Mouse (Mus musculus) neural tube, embryonic 11.5 days (tissue): ENCODE data around the gene Lclat1. TPM values are rescaled to one million over a fixed set of nuclear protein-coding genes. Genes with fewer than 3 reads are reported as not detected.

ENCODE experiments used
- ATAC-seq: fragments of 200-750 bp; cut with Nextera tagmentation; 2 replicates; pipeline ENCODE4 v1.8.0; 2017; ENCODE audit warnings: moderate number of reproducible peaks, mild to moderate bottlenecking, moderate TSS enrichment, moderate library complexity; ENCODE audit not compliant: insufficient read depth, low FRiP score, low TSS enrichment
- DNase-seq: peaks from one replicate; pipeline ENCODE4 v3.0.0-alpha.2; 2015; ENCODE audit warnings: low spot score
- H3K27ac ChIP-seq: fragments of 300-500 bp; sonication (generic); 2 replicates; pipeline ENCODE4 v1.5.1; 2014; ENCODE audit warnings: low read depth, mild to moderate bottlenecking, low read length
- H3K27me3 ChIP-seq: fragments of 300-500 bp; sonication (generic); 2 replicates; pipeline ENCODE4 v1.6.1; 2014; ENCODE audit warnings: mild to moderate bottlenecking, low read length, mixed read lengths; ENCODE audit not compliant: control insufficient read depth, insufficient read depth
- H3K36me3 ChIP-seq: fragments of 300-500 bp; sonication (generic); 2 replicates; pipeline ENCODE4 v1.6.1; 2014; ENCODE audit warnings: mild to moderate bottlenecking, low read length, moderate library complexity, mixed read lengths; ENCODE audit not compliant: control insufficient read depth, insufficient read depth
- H3K4me1 ChIP-seq: fragments of 300-500 bp; sonication (generic); 2 replicates; pipeline ENCODE4 v1.6.1; 2014; ENCODE audit warnings: low read length, mixed read lengths; ENCODE audit not compliant: control insufficient read depth, insufficient read depth
- H3K4me2 ChIP-seq: fragments of 300-500 bp; sonication (generic); 2 replicates; pipeline ENCODE4 v1.6.1; 2014; ENCODE audit warnings: low read depth, mild to moderate bottlenecking, moderate library complexity
- H3K4me3 ChIP-seq: fragments of 300-500 bp; sonication (generic); 2 replicates; pipeline ENCODE4 v1.5.1; 2014; ENCODE audit warnings: low read depth, low read length
- H3K9ac ChIP-seq: fragments of 300-500 bp; sonication (generic); 2 replicates; pipeline ENCODE4 v1.6.1; 2014; ENCODE audit warnings: mild to moderate bottlenecking, low read length
- H3K9me3 ChIP-seq: fragments of 300-500 bp; sonication (generic); 2 replicates; pipeline ENCODE4 v1.6.1; 2016; ENCODE audit warnings: low read length; ENCODE audit not compliant: control insufficient read depth
- WGBS: fragments of 180-500 bp; shearing (Covaris S2); extraction: QIAGEN DNeasy Blood & Tissue Kit; methylation state at CpG from one replicate; pipeline ENCODE4 v1.1.7; 2014; 5-methylcytosine and 5-hydroxymethylcytosine counted together
- polyA plus RNA-seq: library from polyadenylated mRNA; unstranded; fragments of >200 nt; fragmentation: Nextera tagmentation; extraction: Ambion mirVana; gene quantifications from 2 replicates; pipeline ENCODE4 v1.2.1, GENCODE M21; 2014

Lclat1 gene
- polyA plus RNA-seq, 1 experiment from 2014 or later, result 15.8 TPM

DNA sequence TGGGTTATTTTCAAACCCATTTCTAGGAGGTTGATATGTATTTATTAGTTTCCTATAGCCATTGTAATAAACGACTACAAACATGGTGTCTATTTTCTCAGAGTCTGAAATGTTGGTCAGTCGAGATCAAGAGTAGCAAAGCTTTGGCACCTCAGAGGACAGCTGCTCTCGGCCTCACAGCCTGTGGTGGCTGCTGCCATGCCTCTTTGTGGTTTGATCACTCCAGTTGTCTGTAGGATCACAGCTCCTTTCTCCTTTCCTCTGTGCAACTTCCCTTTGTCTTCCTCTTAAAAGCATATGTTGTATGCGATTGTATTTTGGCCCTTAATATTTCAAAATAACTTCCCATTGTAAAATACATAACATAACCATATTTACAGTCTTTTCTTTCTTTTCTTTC is 10.9 kb downstream of the Lclat1 start:
- ATAC-seq (no peak), DNase-seq (no peak)
- Histone ChIP-seq H3K9me3 (no peaks in the 10 kb centered on the region), H3K27ac (no peak overlapping the region), H3K4me2 (no peak overlapping the region), H3K4me3 (no peak overlapping the region), H3K4me1 (no peaks in the 10 kb centered on the region), H3K9ac (no peak overlapping the region), H3K36me3 (no peaks in the 10 kb centered on the region), H3K27me3 (no peaks in the 10 kb centered on the region)
- whole genome bisulfite sequencing, result 81% methylated on average over 4 of the region's 4 CpGs

- DNase-seq (no peak), ATAC-seq (no peak)
- no peaks in the 10 kb centered on the region for H3K27me3 ChIP-seq
- no peak overlapping the region for H3K4me3 ChIP-seq
- no peak overlapping the region for H3K27ac ChIP-seq
- no peak overlapping the region for H3K4me2 ChIP-seq
- 88% methylated on average over 6 of the region's 6 CpGs for WGBS
- no peaks in the 10 kb centered on the region for H3K4me1 ChIP-seq
- H3K36me3 ChIP-seq, result no peaks in the 10 kb centered on the region
- no peaks in the 10 kb centered on the region for H3K9me3 ChIP-seq
- no peak overlapping the region for H3K9ac ChIP-seq
These were observed 11.4 kb downstream of the Lclat1 start for GRCm38 (mm10) chr17:73119150-73119549.

- no peaks in the 10 kb centered on the region for H3K4me1 ChIP-seq
- WGBS, result 88% methylated on average over 5 of the region's 5 CpGs
- ATAC-seq (no peak), DNase-seq (no peak)
- H3K4me3 ChIP-seq, result no peak overlapping the region
- H3K36me3 ChIP-seq, result no peaks in the 10 kb centered on the region
- H3K9me3 ChIP-seq, result no peaks in the 10 kb centered on the region
- no peaks in the 10 kb centered on the region for H3K27me3 ChIP-seq
- H3K4me2 ChIP-seq, result no peak overlapping the region
- H3K9ac ChIP-seq, result no peak overlapping the region
- no peak overlapping the region for H3K27ac ChIP-seq
These were observed 12.8 kb downstream of the Lclat1 start for GRCm38 (mm10) chr17:73120545-73120944.

DNA sequence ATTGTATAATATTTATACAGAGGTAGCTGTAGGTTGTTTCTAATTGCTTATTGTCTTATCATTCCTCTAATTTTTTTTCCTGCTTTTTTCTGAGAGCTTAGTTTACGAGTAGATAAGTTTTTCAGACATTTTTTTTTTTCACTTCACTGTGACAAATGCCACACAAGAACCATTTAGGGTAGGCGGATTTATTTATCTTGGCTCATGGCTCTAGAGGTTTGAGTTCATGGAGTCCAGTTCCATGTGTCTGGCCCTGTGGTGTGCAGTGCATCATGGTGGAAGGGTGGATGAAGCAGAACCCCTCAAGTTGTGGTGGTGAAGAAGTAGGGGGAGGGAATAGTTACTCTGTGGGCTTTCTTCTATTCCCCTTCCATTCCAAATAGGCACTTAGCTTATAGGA is 13.9 kb downstream of the Lclat1 start:
- no peak overlapping the region for H3K9ac ChIP-seq
- no peak overlapping the region for H3K4me3 ChIP-seq
- no peaks in the 10 kb centered on the region for H3K9me3 ChIP-seq
- no peaks in the 10 kb centered on the region for H3K27me3 ChIP-seq
- no peak overlapping the region for H3K27ac ChIP-seq
- H3K4me1 ChIP-seq, result no peaks in the 10 kb centered on the region
- H3K4me2 ChIP-seq, result no peak overlapping the region
- no peaks in the 10 kb centered on the region for H3K36me3 ChIP-seq
- DNase-seq (no peak), ATAC-seq (no peak)
- WGBS, result 87% methylated on average over 2 of the region's 2 CpGs

- Histone ChIP-seq H3K36me3 (no peaks in the 10 kb centered on the region), H3K4me3 (no peak overlapping the region), H3K4me2 (no peak overlapping the region), H3K9me3 (no peaks in the 10 kb centered on the region), H3K4me1 (no peaks in the 10 kb centered on the region), H3K9ac (no peak overlapping the region), H3K27ac (no peak overlapping the region), H3K27me3 (no peaks in the 10 kb centered on the region)
- no peak for DNase-seq
- WGBS, result 81% methylated on average over 2 of the region's 2 CpGs
- no peak for ATAC-seq
These were observed 18.6 kb downstream of the Lclat1 start for GRCm38 (mm10) chr17:73126349-73126748.

GRCm38 (mm10) chr17:73126903-73127302 is 19.1 kb downstream of the Lclat1 start:
- H3K27me3 ChIP-seq, result no peaks in the 10 kb centered on the region
- H3K9me3 ChIP-seq, result no peaks in the 10 kb centered on the region
- H3K4me2 ChIP-seq, result no peak overlapping the region
- H3K4me3 ChIP-seq, result no peak overlapping the region
- H3K36me3 ChIP-seq, result no peaks in the 10 kb centered on the region
- H3K27ac ChIP-seq, result no peak overlapping the region
- DNase-seq (no peak), ATAC-seq (no peak)
- no peak overlapping the region for H3K9ac ChIP-seq
- no peaks in the 10 kb centered on the region for H3K4me1 ChIP-seq

DNA sequence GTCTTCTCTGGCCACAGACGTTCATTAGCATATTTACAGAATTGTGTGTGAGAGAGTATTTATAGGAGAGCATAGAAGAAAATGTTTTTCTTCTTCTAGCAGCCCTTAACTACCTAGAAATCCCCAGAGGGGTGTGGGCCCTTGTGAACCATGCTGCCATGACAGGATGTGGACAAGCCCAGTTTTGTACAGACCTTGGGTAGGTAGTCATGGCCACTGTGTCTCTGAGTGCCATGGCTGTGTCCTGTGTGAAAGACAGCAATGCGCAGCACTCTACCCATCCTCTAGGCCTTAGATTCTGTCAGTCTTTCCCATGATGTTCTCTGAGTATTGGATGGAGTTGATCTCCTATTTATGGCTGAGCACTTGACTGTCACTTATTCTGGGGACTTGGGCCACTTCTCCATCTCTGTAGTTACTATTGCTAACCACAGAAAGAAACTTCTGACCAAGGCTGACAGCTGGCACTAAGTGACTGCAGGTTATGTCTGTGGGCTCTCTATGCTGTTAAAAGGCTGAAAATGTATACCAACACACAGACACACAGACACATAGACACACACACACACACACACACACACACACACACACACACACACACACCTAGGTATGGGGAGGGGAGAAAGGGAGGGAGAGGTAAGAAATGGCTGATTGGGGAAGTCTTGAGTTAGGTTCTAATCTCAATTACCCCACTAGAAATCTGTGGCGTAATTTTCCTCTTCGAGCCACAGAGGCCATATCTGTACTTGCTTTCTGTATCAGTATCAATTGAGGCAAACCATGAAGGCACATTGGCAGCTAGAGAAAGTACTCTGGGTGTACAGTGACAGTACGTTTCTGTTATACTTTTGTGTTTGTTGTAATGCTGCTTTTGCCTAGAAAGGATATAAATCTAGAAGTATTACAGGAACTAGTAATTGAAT is 29.0 kb downstream of the Lclat1 start:
- Histone ChIP-seq H3K27me3 (no peaks in the 10 kb centered on the region), H3K36me3 (no peaks in the 10 kb centered on the region), H3K4me1 (no peaks in the 10 kb centered on the region), H3K9me3 (no peaks in the 10 kb centered on the region), H3K4me2 (no peak overlapping the region), H3K4me3 (no peak overlapping the region), H3K27ac (no peak overlapping the region), H3K9ac (no peak overlapping the region)
- DNase-seq, result no peak
- no peak for ATAC-seq
- WGBS, result 93% methylated on average over 5 of the region's 5 CpGs

- H3K4me1 ChIP-seq, result no peaks in the 10 kb centered on the region
- no peak overlapping the region for H3K27ac ChIP-seq
- no peaks in the 10 kb centered on the region for H3K27me3 ChIP-seq
- H3K4me3 ChIP-seq, result no peak overlapping the region
- no peaks in the 10 kb centered on the region for H3K9me3 ChIP-seq
- no peak for DNase-seq
- 93% methylated on average over 3 of the region's 3 CpGs for WGBS
- ATAC-seq, result no peak
- H3K36me3 ChIP-seq, result no peaks in the 10 kb centered on the region
- H3K9ac ChIP-seq, result no peak overlapping the region
- no peak overlapping the region for H3K4me2 ChIP-seq
These were observed 30.4 kb downstream of the Lclat1 start for GRCm38 (mm10) chr17:73138217-73138616.

DNA sequence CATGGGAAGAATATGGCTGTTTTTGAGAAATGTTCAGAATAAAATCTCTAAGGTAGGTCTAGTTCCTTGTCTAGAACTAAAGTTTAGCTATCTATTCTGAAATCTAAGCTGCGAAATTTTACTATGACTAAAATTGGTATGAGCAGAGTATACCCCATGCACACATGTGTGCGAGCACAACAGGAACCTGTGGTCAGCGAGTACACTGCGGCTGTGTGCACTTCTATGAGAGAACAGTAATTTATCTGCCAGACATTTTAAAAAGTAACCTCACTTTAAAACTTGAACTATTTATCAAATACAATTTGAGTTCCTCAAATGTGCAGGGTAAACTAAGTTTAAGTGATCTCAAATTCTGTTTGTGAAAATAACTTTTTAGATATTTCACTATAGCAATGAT is 34.2 kb downstream of the Lclat1 start:
- DNase-seq (no peak), ATAC-seq (no peak)
- Histone ChIP-seq H3K4me2 (no peak overlapping the region), H3K9me3 (no peaks in the 10 kb centered on the region), H3K4me3 (no peak overlapping the region), H3K4me1 (no peaks in the 10 kb centered on the region), H3K27me3 (no peaks in the 10 kb centered on the region), H3K9ac (no peak overlapping the region), H3K36me3 (no peaks in the 10 kb centered on the region), H3K27ac (no peak overlapping the region)
- 95% methylated on average over 4 of the region's 4 CpGs for WGBS
